Comparison of ENCODE assay signal across 9 mouse cellular contexts in the genomic region with DNA sequence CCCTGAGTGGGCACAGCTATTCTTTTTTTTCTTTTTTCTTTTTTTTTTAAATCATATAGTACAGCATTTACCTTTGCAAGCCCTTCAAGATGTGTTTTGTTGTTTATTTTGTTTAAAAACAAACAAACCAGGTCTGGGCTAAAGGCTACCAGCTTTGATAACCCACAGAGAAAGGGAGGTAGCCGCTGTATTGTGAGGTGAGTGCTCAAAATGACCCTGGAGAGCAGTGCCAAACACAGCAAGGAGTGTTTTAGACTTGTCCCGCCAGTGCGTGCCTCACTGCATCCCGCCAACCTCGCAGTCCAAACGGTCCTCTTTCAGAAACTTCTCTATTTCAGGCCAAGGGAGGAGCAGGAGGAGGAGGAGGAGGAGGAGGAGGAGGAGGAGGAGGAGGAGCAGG.
DNase-seq lines count a peak whose midpoint lies in the region; ATAC-seq and TF ChIP-seq lines count a peak whose summit lies in the region.
"Had no signal": no experiment of that assay in that cellular context is flagged by ENCODE, and none has a peak within 500 bp of the region (broad histone marks: within the 10 kb centered on the region; RNA-seq: fewer than 3 reads in every experiment).

No protein-coding gene starts in this region.

- peak overlapping the region; percentile 51 for H3K27ac ChIP-seq in embryonic facial prominence, embryonic 15.5 days (replicated peaks)
- peak overlapping the region; percentile 79 for H3K27ac ChIP-seq in liver, embryonic 11.5 days (ENCODE audit: low read depth, low read length)
- H3K27ac ChIP-seq in small intestine, adult 2 months (ENCODE audit: insufficient read depth, low read depth, low read length): peak overlapping the region; percentile 60

- no peaks in the 10 kb centered on the region for H3K27me3 ChIP-seq in embryonic facial prominence, embryonic 15.5 days
- no peaks in the 10 kb centered on the region for H3K27me3 ChIP-seq in liver, embryonic 11.5 days (replicated peaks; ENCODE audit: control insufficient read depth, insufficient read depth, low read length)
- H3K27me3 ChIP-seq in small intestine, adult 2 months (ENCODE audit: control insufficient read depth, insufficient read depth, low read length): no peaks in the 10 kb centered on the region

- peak; percentile 28 to 48 for DNase-seq in lung, adult 18-20 months
- no peak for DNase-seq in lung, postnatal 14 days
- no peak for DNase-seq in liver, embryonic 11.5 days (ENCODE audit: low spot score)
- no peak for DNase-seq in right cerebral cortex, postnatal 36 days (ENCODE audit: low spot score in 2 of 2)
- DNase-seq in gastrocnemius, postnatal 36 days: no peak

- no peak for TF ChIP-seq POLR2A in small intestine, adult 2 months (IDR thresholded peaks at IDR 0.05; ENCODE audit: low read depth, low read length)

- intact Hi-C loops in gastrocnemius, postnatal 36 days (cut with DNase I): no loop called here

- H3K9ac ChIP-seq in embryonic facial prominence, embryonic 15.5 days: no peak overlapping the region
- no peak overlapping the region for H3K9ac ChIP-seq in liver, embryonic 11.5 days (ENCODE audit: low read depth, low read length)

- H3K4me1 ChIP-seq in embryonic facial prominence, embryonic 15.5 days: peaks cover 9% of the 10 kb centered on the region
- H3K4me1 ChIP-seq in liver, embryonic 11.5 days (replicated peaks; ENCODE audit: control insufficient read depth, insufficient read depth, low read length): peaks cover 21% of the 10 kb centered on the region
- peaks cover 17% of the 10 kb centered on the region for H3K4me1 ChIP-seq in small intestine, adult 2 months (ENCODE audit: control insufficient read depth, insufficient read depth, insufficient read length, low read length)

- H3K4me2 ChIP-seq in embryonic facial prominence, embryonic 15.5 days (replicated peaks): no peak overlapping the region
- H3K4me2 ChIP-seq in liver, embryonic 11.5 days: no peak overlapping the region
- H3K4me2 ChIP-seq: midbrain, embryonic 11.5 days had no signal

- H3K4me3 ChIP-seq in embryonic facial prominence, embryonic 15.5 days (replicated peaks): no peak overlapping the region
- no peak overlapping the region for H3K4me3 ChIP-seq in liver, embryonic 11.5 days (ENCODE audit: low read depth, low read length)
- H3K4me3 ChIP-seq in small intestine, adult 2 months (ENCODE audit: low read depth, low read length): no peak overlapping the region

- 65% methylated on average over 6 of the region's 6 CpGs for WGBS in embryonic facial prominence, embryonic 15.5 days
- whole genome bisulfite sequencing in liver, embryonic 11.5 days: 37% methylated on average over 6 of the region's 6 CpGs
- 16% methylated on average over 6 of the region's 6 CpGs for WGBS in small intestine, adult 2 months

- no peaks in the 10 kb centered on the region for H3K9me3 ChIP-seq in embryonic facial prominence, embryonic 15.5 days (replicated peaks)
- no peaks in the 10 kb centered on the region for H3K9me3 ChIP-seq in liver, embryonic 11.5 days (ENCODE audit: control insufficient read depth, low read length)

- TF ChIP-seq CTCF in small intestine, adult 2 months (IDR thresholded peaks at IDR 0.05; ENCODE audit: extremely low read depth, insufficient read length, insufficient replicate concordance, low read depth, low read length): no peak

- no peaks in the 10 kb centered on the region for H3K36me3 ChIP-seq in embryonic facial prominence, embryonic 15.5 days
- no peaks in the 10 kb centered on the region for H3K36me3 ChIP-seq in liver, embryonic 11.5 days (ENCODE audit: control insufficient read depth, insufficient read depth, low read length)
- no peaks in the 10 kb centered on the region for H3K36me3 ChIP-seq in small intestine, adult 2 months (ENCODE audit: control insufficient read depth, insufficient read depth, low read length)

- no peak for ATAC-seq in embryonic facial prominence, embryonic 15.5 days (ENCODE audit: insufficient number of reproducible peaks, low FRiP score, low TSS enrichment, low read depth)
- no peak for ATAC-seq in liver, embryonic 11.5 days (replicated peaks; ENCODE audit: low FRiP score)
- ATAC-seq in frontal cortex, adult (ENCODE audit: low TSS enrichment): no peak

Comparison
In these comparisons a context has a peak if more than half of its experiments do, and no peak if none do; other contexts are left out.
1. DNase-seq: peak in lung, adult 18-20 months (2 of 2); none in lung, postnatal 14 days (single experiment), liver, embryonic 11.5 days (single experiment), right cerebral cortex, postnatal 36 days (0 of 2) and gastrocnemius, postnatal 36 days (0 of 2).
2. Peak in every context shown above with its lines, with median percentiles within 50 percentile points of each other: H3K27ac ChIP-seq.